Mouse (Mus musculus): ENCODE measurements around the gene Deup1.
"Not testable (repeated sequence)": the region's sequence is repeated elsewhere in the genome, so short reads cannot be mapped to it uniquely, and the experiment has no call there.

DNA sequence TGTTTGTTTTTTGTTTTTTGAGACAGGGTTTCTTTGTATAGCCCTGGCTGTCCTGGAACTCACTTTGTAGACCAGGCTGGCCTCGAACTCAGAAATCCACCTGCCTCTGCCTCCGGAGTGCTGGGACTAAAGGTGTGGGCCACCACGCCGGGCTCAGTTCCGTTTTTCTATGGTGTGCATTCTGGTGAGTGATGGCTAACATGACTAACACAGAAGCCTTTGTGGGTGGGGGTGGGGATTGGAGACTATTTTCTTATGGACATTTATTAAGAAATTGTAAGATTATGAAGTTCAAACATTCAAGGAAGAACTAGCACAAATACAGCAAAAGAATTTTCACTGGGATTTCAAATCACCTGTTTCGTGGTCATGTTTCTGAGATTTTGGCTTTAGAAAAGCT lies 76.7 kb downstream of the Deup1 start:
- not testable (repeated sequence) for TF ChIP-seq POLR2A (IDR thresholded peaks at IDR 0.05; ENCODE audit: insufficient read length, low read depth); USF1 (IDR thresholded peaks at IDR 0.05; ENCODE audit: low read depth); POLR2AphosphoS2 (IDR thresholded peaks at IDR 0.05; ENCODE audit: insufficient read length, low read depth)
